Mouse (Mus musculus) kidney, postnatal 4 days (tissue): ENCODE results near the gene Parl.

Experiments used
- DNase-seq, 2 experiments: peaks; one replicate each; pipeline ENCODE4 v3.0.0; 2021; ENCODE audit warnings: mixed read lengths in 2 of 2

The Parl gene

GRCm38 (mm10) chr16:20234406-20234805, 67.8 kb downstream of the Parl start:
- peak; percentile 8 to 25 for DNase-seq
